Mouse (Mus musculus): Measurements from ENCODE around the gene Gatad2a.
A peak's percentile ranks its signal among the peaks of the same experiment; 100 is the strongest.

Gatad2a gene

DNA sequence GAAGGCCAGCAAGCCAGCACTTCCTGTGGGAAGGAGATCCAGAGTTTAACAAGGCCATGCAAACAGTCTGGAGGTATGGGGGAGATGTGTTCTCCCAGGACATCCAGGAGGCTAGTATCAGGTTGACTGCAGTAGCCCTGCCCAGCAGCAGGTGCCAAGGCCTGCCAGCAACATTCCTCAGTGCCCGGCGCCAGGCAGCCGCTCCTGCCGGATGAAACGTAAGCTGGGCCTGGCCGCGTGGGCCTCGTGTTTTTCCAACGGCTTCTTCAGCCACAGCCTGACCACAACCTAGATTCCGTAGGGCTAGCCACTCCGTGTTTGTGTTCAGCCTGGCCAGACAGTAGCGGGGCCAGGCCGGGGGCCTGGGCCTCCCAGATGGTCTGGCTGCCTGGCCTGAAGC, 121.5 kb downstream of the Gatad2a start:
- DNase-seq (ENCODE audit: low spot score), result no peak

DNA sequence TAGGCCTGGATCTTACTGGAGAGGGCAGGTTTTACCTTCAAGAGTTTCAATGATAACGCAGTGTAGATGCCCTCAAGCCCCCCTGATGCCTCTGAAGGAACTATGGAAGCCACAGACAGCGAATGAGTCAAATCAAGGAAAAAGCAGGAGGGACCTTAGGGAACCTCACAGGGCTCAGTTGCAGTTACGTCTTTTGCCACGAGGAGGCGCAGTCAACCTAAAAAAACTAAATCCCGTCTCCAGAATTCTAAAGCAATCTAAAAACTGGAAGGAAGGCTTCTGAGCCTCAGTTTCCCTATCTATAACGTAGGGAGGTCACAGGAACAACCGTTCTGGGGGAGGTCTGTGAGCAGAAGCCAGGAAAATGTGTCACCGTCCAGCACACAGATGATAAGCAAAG, 122.0 kb downstream of the Gatad2a start:
- peak; percentile 47 for DNase-seq (ENCODE audit: low spot score)

DNA sequence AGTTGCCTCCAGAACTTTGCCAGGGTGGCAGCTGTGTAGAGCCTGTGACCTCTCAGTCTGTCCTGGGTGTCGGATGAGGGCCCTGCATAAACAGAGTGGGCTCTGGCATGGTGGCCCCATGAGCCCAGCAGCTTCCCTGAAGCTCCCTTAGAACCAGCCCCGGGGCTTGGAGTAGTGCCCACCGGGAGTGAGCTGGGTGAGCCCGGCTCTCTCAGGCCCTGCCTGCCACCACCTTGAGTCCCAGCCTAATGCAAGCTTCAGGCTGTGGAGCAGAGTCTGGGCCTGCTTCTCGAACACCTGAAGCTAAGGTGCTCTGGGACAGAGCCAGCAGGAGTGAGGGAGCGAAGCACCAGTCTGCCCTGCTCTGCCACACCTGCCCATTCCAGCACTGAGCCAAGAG, 125.3 kb downstream of the Gatad2a start:
- no peak for DNase-seq (ENCODE audit: low spot score)

DNA sequence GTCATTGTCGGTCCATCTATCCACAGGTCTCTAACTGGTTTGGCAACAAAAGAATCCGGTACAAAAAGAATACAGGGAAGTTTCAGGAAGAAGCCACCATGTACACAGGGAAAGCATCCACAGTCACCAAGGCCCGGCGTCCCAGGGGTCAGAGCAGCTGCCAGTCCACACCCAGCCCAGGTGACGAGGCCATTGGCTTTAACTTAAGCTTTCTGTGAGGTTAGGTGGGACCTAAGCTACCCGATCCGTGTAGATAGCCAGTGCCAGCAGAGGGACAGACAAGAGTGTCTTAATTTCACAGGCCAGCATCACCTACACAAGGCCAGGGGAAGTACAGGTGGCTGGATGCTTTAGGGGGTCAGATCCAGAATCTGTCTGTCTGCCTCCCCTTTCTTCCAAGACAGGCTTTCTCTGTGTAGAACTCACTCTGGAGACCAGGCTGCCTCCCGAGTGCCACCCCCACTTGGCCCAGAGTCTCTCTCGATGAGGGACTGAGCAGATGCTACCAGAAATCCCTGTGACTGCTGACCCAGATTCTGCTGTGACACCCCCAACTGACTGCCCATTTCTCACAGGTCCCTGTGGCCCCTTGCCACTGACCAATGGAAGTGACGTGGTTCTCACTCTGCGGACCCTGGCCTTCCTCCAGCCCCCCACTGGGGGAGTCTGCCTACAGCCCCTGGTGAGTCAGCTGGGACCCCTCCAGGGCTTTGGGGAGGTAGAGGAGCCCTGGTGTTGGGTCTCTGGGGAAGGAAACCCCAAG, 126.0 kb downstream of the Gatad2a start:
- no peak for DNase-seq (ENCODE audit: low spot score)

DNA sequence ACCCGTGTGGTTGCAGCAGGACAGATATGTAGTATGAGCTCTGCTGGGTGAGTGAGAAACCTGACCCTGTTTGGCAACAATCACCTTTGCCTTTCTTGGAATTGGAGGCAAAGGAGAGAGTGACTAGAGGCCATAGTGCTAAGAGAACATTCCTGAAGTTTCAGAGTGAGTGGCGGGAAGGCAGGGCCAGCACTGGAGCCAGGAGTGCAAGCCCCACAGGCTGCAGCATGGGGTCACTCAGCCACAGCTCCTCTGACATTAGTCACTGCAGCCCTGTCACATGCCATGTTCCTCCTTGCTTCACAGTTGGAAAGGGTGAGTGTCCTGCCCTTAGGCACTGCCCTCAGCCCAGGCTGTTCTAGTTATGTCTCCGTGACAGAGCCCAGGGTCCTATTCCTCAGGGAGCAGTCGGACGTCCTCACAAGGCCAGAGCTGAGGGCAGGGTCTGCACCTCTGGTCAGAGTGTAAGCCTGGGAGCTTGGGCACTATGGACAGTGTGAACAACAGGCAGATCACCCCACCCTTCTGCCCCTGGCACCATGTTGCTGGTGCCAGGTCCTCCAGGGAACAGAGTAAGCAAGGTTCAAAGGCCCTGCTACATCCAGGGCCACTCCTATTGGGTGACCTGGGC, 128.4 kb downstream of the Gatad2a start:
- no peak for DNase-seq (ENCODE audit: low spot score)

DNA sequence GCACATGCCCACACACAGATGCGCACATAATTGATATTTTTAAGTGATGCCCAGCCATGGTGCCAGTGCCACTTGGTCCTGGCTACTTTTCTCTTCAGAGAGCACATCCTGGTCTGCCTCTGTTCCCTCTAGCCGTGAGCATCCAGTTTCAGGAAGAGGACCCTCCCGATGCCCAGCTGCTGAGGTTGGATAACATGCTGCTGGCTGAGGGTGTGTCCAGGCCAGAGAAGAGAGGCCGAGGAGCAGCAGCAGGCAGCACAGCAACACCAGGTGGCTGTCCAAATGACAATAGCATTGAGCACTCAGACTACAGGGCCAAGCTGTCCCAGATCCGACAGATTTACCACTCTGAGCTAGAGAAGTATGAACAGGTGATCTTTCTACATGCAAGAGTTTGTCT, 132.0 kb downstream of the Gatad2a start:
- DNase-seq (ENCODE audit: low spot score), result no peak

DNA sequence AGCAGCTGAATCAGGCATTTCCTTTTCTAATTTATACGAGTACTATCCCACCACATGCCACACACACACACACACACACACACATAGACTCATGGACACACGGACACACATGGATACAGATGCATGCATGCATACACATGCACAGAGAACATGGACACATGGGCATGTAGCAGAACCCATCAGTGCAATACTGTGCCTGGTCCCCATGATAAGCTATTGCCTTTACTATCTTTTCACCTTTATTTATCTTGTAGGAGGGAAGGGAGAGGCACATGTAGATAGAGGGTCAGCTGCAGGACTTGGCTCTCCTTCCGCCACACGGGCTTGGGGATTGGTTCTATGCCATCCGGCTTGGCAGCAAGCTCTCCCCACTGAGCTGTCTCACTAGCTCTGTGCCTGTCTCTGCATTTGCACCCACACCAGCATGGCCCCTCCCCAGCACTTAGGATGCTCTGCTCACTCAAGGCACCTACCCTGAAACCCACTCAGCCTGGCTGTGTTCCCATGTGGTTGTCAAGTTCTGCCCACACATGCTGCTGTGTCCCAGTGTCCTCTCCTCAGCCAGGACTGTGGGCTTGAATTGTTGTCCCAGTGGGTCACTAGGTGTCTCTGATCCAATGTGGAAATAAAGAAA, 132.7 kb downstream of the Gatad2a start:
- DNase-seq (ENCODE audit: low spot score), result no peak

DNA sequence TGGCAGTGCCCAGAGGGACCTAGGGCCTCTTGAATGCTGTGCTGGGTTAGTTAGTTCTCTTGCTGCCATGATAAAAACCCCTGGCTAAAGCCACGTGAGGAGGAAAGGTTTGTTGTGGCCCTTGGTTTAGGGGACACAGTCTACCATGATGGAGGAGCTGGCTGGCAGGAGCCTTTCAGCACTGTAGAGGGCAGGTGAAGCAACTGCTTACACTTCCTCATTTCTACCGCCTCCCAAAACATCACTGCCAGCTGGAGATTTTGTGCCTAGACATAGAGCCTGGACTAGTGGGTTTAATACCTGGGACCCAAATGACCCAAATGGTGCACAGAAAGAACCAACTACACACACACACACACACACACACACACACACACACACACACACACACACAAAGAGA, 134.9 kb downstream of the Gatad2a start:
- no peak for DNase-seq (ENCODE audit: low spot score)

DNA sequence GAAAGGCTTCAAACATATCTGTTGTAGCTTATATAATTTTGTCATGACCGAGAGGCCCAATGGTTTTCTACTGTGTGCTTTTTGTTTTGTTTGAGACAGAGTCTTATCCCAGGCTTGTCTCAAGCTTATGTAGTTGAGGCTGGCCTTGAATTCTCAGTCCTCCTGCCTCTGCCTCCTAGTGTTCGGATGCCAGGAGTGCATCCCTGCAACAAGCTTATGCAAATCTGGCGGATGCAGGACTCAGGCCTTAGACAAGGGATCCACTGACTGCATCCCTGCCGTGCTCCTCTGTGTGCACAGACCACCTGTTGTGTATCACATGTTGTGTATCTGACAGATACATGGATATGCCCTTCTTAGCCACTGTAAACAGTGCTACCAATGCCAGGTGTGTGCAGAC, 135.4 kb downstream of the Gatad2a start:
- DNase-seq (ENCODE audit: low spot score), result no peak

Data from layer of hippocampus, adult 9-10 months (tissue).